Mouse (Mus musculus) adrenal gland, postnatal 36 days (tissue): ENCODE measurements around the gene Fcgr1. TPM values are rescaled to one million over a fixed set of nuclear protein-coding genes. Genes with fewer than 3 reads are reported as not detected.
A peak's percentile ranks its signal among the peaks of the same experiment; 100 is the strongest.
"Not testable (repeated sequence)": the region's sequence is repeated elsewhere in the genome, so short reads cannot be mapped to it uniquely, and the experiment has no call there.

Experiments
- DNase-seq, 2 experiments: peaks; one replicate each; pipeline ENCODE4 v3.0.0; 2021; ENCODE audit warnings: mixed read lengths in 1 of 2
- total RNA-seq, 2 experiments: library from RNA; stranded (reverse); gene quantifications; 2 replicates each; pipeline ENCODE4 v1.2.3; 2021

Gene Fcgr1
- total RNA-seq, 2 experiments from 2014 or later: 1.7 to 1.9 TPM

DNA sequence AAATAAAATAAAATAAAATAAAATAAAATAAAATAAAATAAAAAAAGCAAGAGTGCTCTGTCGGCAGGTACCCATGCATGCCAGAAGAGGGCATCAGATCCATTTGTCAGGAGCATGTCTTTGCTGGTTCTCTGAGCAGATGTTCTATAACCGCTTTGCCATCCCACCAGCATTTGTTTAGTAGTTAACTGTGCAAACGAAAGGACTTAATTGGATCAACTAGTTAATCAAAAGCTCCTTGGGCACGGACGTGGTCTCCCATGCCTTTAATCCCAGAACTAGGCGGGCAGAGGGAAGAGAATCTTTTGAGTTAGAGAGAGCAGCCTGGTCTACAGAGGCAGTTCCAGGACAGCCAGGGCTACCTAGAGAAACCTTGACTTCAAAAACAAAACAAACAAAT is 33.4 kb upstream of the Fcgr1 start:
- DNase-seq: peak in 1 of 2 experiments; percentile 45

DNA sequence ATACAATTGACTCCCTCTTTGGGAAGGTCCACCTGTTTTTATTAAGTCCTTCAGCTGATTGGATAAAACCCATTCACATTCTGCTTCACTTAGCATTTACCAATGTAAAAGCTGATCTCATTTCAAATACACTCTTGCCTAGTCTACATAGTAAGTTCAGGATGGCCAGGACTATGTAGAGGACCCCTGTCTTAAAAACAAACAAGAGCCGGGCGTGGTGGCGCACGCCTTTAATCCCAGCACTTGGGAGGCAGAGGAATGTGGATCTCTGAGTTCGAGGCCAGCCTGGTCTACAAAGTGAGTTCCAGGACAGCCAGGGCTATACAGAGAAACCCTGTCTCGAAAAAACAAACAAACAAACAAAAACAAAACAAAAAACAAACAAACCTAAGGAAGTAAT is 30.0 kb upstream of the Fcgr1 start:
- not testable (repeated sequence) for DNase-seq

DNA sequence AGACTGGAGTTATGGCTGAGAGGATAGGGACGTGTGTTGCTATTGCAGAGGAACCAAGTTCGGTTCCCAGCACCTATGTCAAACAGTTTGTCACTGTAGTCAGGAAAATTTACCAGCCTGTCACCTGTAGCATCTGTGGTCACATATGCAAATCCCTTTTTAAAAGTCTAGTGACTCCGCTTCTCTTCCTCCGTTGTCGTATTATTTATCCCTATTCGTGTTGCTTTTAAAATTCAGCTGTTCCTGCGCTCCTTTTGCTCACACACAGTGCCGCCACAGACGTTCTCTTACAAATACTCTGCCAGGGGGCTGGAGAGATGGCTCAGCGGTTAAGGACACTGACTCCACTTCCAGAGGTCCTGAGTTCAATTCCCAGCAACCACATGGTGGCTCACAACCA is 28.8 kb upstream of the Fcgr1 start:
- no peak for DNase-seq

DNA sequence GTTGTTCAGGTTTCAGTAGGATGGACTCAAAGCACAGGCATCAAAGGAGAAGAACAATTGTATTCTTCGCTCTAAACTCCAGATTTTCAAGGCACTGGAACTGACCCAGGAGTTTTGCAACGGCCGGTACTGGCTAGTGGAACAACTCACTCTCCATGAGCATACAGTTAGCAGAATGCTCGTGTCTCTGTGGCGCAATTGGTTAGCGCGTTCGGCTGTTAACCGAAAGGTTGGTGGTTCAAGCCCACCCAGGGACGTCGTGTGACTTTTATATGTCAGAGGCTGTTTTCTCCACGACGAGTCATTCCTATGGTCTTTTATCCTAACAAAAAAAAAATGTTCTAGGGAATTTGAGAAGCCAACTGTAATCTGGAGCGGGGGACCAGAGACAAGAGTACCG is 28.1 kb upstream of the Fcgr1 start:
- DNase-seq: peak; percentile 16 to 32

DNA sequence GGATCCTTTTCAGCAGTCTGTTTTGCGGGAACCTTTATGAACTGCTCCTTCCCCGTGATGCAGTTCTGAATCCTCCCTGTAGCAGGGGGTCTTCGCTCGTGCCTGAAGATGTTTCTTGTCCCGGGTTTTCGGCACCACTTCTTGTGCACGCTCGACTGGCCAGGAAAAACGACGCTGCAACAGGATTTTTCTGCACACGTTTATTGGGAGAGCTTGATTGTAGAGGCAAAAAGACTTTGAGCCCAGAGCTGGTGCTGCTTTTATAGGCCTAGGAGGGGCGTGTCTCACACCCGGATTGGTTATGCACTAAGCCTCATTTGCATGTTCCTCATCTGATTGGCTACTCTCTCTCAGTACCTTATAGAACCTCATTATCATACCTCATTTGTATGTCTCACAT is 26.2 kb upstream of the Fcgr1 start:
- not testable (repeated sequence) for DNase-seq

DNA sequence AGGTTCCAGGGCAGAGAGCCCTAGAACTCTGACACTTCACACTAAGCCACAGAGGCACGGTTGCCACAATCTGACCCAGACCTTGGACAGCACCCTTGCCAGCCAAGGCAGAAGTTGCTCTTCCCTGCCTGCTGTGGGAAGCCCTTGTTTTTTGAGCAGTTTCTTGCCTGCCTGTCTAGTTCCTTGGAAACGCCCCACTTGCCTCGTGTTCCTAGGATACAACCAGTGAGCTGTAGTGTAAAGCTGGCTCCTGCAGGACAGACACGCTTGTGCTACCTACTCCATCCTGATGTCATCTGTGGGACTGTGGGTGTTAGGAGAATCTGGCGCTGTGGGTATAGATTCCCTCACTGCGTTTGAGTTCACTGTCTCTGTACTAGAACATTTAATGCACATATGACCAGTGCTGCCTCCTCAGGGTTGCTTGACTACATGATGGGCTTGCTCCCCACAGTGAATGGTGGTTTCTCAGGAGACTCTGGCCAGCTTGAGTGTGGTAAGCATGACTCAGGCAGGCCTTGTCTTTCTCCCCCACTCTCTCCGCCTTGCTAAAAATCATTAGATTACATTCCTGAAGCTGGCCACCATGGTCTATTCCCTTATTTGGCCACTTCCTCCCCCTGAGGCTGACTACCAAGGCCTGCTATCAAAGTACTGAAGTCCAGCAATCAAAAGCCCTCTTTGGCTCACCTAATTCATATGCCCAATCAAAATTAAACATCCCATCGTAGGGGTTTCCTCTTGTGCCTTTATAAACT is 18.8 kb upstream of the Fcgr1 start:
- DNase-seq: peak in 1 of 2 experiments; percentile 25

DNA sequence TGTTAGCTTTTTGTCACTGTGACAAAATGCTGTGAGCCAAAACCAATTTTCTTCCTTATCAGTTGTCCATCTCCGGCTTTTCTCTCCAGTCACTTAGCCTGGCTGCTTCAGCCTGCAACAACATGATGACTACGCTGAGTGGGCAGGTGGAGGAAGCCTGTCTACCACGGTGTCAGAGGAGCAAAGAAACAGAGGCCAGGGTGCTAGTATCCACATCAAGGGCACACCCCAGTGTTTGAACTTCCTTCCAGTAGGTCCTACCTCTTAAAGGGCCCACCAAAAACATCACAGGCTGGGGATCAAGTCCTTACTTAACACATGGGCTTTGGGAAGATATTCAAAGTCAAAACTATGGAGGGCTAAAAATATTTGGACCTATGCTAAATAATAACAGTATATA is 15.7 kb upstream of the Fcgr1 start:
- no peak for DNase-seq

DNA sequence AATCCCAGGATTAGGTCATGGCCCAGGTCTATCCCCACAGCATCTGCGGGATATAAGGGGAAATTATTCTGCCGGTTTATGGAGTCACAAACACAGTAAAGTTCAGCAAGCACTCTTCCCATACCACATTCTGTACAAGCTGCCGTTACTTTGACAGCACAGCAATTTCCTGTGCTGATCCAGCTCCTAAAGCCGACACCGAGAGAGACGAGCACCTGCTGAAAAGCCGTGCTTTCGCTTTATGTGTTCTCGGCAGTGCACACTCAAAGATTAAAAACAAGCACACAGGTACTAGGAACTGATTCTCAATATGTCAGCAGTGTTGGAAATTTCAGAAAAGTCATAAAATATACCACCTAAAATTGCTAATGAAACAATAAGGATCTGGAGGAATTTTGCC is 12.7 kb upstream of the Fcgr1 start:
- no peak for DNase-seq

DNA sequence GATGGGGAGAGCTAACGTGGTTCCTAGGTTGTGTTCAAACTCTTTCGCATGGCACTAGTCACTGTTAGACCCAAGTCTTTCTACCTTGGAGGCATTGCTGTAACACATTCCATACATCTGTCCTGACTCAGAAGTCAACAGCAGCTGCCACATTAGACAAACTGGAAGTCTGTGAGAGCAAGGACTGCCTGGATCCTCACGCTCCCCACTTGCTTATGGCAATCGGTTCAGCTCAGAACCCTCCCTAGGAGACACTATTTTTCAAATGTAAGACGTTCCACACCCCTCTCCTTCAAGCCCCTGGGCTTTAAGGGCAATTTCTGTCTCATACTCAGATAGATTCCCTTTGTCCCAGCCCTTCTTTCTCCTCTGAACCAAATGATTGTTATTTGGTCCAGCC is 8.3 kb upstream of the Fcgr1 start:
- DNase-seq: no peak

DNA sequence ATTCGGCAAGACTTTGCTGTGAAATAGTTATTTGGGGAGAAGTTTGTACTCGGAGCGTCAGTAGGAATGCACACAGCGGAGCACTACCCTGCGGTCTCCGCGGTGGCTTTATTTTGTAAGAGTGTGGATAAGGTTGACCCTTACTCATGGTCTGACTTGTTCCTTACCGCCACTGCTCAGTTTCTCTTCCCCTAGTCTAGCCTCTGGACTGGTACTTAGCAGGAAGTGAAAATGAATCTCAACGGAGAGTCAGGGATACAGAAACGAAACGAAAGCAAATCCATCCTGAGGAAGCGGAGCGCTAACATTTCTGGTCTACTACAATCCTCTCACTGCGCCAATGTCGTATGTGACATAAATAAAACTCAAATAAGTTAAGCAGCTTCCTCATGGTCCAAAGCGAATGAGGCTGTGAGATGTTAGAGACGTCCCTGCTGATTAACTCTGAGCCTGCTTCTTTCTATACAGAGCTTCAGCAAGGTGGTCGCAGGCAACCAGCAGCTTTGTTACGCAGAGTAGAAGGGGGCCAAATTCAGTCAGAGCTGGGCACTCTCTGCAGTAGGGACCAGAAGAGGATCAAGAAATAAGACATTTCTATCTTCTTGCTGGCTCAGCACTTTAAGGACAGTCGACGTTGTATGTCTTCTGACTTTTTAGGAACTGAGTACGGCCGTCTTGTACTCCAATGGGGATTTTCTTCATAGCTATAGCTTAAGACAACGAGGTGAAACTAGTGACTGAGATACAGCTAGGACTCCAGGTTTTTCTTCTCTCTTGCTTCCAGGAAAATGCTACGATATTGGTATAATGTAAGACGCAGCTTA is 7.1 kb upstream of the Fcgr1 start:
- DNase-seq: peak in 1 of 2 experiments; percentile 6

DNA sequence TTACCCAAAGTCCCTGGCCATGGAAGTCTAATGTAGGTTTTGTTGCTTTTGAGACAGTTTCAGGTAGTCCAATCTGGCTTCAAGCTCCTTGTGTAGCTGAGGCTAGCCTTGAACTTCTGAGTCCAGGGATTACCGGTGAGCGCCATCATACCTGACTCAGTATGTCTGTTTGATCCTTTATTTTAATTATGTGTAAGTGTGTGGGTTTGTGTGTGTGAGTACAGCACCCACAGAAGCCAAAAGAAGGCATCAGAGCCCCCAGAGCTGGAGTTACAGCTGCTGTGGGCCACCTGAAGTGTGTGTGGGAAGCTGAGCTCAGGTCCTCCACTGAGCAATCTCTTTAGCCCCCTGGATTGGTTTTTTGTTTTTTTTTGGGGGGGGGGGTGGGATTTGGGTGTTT is 5.8 kb upstream of the Fcgr1 start:
- no peak for DNase-seq

DNA sequence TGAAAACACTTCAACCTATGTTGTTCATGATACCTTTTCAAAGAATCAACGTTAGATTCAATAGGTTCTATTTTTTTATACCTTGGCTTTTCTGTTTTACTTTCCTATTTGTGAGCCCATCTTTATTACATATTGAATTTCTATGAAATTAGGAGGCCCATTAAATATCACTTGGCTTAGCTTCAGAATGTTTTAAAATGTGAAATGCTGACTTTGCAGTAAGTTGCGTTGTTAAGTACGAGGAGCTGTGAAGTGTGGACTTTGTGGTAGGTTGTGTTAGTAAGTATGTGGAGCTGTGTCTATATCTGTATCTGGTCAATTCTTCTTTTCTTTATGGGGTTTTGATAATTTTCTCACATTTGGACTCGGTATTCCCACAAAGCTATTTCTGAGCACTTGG is 4.6 kb upstream of the Fcgr1 start:
- DNase-seq: no peak

DNA sequence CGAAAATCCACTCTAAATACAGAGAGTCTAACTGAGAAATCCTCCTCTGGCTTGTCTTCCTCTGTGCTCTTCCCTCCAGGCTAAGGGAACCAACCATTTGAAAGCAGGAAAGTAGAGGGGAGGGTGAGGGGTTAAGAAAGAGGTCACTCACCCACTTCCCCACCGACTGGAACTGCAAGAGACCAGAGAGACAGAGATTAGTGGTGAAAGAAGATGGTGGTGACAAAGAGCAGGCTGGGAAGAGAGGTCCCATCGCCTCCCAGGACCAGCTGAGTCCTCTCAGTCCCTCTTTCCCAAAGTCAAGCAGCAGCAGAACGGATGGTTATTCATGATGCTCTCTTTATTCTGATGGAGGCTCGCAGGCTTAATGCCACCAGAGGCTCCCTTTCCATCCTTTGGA is 401 bp downstream of the Fcgr1 start:
- no peak for DNase-seq

DNA sequence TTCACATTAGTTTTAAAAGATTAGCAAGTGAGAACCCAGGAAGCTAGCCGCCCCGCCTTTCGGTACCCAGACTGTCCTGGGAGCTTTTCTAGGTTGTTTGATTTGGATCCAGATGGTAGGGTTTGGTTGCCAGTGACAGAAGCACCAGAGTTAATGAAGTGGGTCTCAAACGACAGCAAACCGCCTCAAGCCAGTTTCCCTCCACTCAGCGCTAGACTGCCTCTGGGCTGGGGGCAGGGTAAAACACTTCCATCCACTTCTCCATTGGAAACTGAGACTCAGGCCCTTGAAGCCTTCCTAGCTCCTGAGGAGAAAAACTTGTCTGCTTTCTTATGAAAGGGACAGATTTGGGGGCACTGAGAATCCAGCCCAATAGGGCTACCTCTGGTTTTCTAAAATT is 1.1 kb downstream of the Fcgr1 start:
- no peak for DNase-seq

DNA sequence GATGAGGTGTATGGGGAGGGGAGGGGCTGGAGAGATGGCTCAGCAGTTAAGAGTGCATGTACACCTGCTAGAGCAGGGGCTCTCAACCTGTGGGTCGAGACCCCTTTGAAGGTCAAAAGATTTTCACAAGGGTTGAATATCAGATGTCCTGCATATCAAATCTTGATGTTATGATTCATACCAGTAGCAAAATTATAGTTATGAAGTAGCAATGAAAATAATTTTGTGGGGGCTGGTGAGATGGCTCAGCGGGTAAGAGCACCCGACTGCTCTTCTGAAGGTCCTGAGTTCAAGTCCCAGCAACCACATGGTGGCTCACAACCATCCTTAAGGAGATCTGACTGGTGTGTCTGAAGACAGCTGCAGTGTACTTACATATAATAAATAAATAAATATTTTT is 3.0 kb downstream of the Fcgr1 start:
- DNase-seq: not testable (repeated sequence)

DNA sequence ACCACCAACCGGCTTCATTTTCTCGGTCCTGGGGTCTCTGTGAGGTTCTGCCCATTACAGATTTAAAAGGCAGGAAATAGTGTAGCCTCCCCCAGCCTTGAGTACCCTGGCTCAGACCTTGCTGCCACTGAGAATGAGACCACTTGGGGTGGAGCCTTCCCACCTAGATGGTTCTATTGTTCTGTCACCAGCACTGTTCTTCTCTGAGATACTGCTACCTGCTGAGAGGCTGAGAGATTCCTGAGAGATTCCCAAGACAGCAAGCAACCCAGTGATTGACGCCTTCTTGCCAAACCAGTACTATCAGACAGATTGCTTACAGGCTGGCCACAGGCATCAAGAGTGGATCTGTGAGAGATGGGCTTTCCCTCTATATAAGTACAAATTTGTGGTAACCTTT is 4.6 kb downstream of the Fcgr1 start:
- no peak for DNase-seq

DNA sequence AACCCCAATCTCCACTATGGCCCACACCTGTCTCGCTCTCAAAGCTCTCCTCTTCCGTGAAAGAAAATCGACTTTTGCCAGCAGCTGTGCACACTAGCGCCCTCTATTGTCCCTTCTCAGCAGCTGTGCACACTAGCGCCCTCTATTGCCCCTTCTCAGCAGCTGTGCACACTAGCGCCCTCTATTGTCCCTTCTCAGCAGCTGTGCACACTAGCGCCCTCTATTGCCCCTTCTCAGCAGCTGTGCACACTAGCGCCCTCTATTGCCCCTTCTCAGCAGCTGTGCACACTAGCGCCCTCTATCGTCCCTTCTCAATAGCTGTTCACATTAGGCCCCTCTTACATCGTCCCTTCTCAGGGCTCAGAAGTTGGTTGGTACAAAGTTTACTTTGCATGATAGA is 6.4 kb downstream of the Fcgr1 start:
- not testable (repeated sequence) for DNase-seq

DNA sequence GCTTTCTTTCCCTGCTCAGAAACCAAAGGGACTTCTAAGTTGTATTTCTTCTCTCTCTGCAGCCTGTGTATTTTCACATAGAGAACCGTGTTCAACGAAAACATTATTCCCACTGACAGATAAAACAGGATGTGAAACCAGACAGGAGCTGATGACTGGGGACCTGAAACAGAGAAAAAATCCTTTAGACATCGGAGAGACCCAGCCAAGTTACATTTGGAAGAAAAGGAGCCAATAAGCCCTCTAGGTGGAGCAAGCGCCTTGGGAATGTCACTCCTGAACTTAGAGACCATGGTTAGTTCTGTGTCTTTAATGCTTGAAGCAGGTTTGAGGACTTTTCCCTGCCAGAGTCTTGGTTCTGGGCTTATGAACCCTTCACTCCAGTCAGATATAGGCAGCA is 9.3 kb downstream of the Fcgr1 start:
- DNase-seq: peak in 1 of 2 experiments; percentile 31

DNA sequence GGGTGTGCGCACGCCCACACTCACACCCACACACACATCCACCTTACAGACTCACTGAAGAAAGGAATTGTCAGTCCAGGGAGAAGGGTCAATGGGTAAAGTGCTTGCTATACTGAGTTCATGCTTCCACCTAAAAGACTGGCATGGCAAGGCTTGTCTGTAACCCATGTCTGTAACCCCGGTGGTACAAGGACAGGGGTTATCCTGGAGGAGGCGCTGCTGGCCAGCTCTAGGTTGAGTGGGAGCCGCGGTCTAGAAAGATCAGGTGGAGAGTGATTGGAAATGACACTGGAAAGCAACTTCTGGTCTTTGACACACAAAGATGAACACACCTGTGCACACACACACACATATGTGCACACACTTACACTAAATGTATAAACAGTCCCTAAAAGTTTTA is 13.1 kb downstream of the Fcgr1 start:
- no peak for DNase-seq

DNA sequence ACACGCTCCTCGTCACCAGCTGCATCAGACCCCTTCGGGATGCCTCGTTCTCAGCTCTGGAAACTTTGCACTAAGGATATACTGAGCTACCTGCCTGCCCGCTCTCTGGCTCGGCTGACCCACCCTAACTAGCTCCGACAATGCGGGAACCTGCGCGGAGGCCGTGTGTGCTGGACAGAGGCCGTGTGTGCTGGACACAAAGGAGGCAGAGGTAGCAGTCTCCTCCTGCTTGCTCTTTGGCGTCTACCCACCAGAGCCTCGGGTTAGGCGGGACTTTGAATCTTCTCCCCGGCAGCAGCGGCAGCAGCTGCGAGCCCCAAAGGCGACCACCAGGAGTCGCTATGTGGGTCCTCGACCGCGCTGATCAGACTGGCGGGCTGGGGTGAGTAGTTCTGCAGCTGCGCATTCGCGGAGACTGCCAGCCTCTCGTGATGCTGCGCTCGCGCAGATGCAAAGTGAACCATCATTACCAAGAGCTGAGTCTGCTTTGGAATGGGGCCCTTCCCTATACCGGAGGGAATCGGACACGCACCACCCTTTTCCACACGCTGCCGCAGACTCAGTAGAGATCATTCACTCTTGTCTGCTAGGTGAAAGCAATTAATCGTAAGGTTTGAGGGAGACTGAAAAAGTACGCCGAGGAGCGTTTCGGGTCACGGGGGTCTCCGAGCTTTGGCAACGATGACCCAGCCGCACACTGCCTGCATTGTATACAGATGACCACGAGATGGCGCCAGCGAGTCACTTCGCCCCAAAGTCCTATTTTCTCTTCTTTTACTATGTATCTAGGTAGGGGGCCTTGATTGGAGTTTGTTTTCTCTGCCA is 15.8 kb downstream of the Fcgr1 start:
- DNase-seq: peak; percentile 91 to 94

DNA sequence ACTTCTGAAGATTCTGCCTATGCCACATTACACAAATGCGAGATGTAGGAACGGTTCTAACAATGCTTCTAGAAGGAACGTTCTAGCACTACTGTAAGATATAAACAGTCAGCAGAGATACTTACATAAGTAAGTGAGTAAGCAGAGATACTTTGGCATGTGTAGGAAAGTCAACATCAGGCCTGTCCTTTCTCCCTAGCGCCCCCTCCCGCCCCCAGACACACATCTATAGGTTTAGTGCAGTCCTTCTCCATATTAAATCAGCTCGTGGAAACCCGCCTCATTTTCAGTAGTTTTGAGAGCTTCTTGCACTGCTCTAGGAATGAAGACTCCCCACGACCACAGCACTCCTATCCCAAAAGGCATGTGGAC is 16.4 kb downstream of the Fcgr1 start:
- peak in 1 of 2 experiments; percentile 50 for DNase-seq

DNA sequence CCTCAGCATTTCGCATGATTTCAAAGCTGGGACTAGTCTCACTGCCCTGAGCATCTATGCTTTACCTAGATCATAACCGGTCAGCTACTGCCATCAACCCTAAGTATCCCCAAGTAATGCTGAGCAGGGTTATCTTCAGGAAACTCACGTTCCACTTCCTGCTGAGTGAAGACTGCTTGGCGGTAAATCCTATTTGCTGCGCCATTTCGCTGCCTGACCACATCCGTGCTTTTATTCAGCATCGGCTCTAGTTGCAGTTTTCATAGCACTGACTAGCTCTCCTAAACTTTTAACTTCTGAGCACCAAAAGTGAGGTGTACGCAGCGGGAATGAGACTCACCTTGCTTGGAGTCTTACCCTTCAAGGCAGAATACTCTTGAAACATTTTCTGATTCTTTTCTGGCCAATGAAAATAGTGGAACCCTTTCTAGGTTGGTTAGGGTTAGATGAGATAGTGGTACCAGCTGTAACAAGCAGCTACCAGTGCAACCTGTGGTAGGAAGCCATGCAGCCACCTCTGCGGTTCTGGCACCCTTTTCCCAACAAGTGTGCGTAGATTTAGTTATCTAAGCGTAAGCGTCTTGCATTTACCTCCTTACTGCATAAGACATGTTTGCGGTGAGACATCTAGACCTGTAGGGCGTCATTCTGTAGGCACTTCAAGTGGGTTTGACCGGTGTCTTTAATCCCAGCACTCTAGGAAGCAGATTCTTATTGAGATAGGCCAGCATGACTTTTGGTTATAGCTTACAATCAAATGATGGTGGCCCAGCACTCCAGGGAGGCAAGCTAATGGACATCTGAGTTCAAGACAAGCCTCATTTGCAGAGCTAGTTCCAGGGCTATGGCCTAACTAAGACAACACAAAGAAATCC is 19.9 kb downstream of the Fcgr1 start:
- no peak for DNase-seq
